Mouse (Mus musculus) limb, embryonic 13.5 days (tissue): ENCODE data around the gene Megf11. TPM values are rescaled to one million over a fixed set of nuclear protein-coding genes. Genes with fewer than 3 reads are reported as not detected.
"Not testable (repeated sequence)": the region's sequence is repeated elsewhere in the genome, so short reads cannot be mapped to it uniquely, and the experiment has no call there.

Experiments
- ATAC-seq: fragments of 200-750 bp; cut with Nextera tagmentation; 2 replicates; pipeline ENCODE4 v1.8.0; 2017; ENCODE audit warnings: low read depth, moderate number of reproducible peaks, moderate TSS enrichment; ENCODE audit not compliant: low FRiP score
- H3K27ac ChIP-seq: fragments of 300-500 bp; sonication (generic); 2 replicates; pipeline ENCODE4 v1.5.1; 2015; ENCODE audit warnings: inconsistent platforms, mild to moderate bottlenecking, moderate library complexity
- H3K27me3 ChIP-seq: fragments of 300-500 bp; sonication (generic); 2 replicates; pipeline ENCODE4 v1.6.1; 2015; ENCODE audit warnings: mild to moderate bottlenecking, inconsistent platforms
- H3K36me3 ChIP-seq: fragments of 300-500 bp; sonication (generic); 2 replicates; pipeline ENCODE4 v1.6.1; 2015; ENCODE audit warnings: inconsistent platforms, mild to moderate bottlenecking, moderate library complexity
- H3K4me1 ChIP-seq: fragments of 300-500 bp; sonication (generic); 2 replicates; pipeline ENCODE4 v1.6.1; 2015; ENCODE audit warnings: inconsistent platforms
- H3K4me2 ChIP-seq: fragments of 300-500 bp; sonication (generic); replicated peaks from 2 replicates; pipeline ENCODE4 v1.6.1; 2015; ENCODE audit warnings: inconsistent platforms, mild to moderate bottlenecking, moderate library complexity
- H3K4me3 ChIP-seq: fragments of 300-500 bp; sonication (generic); 2 replicates; pipeline ENCODE4 v1.5.1; 2015; ENCODE audit warnings: moderate library complexity, mild to moderate bottlenecking, inconsistent platforms
- H3K9ac ChIP-seq: fragments of 300-500 bp; sonication (generic); 2 replicates; pipeline ENCODE4 v1.6.1; 2015; ENCODE audit warnings: mild to moderate bottlenecking, inconsistent platforms
- H3K9me3 ChIP-seq: fragments of 300-500 bp; sonication (generic); 2 replicates; pipeline ENCODE4 v1.6.1; 2016; ENCODE audit warnings: inconsistent platforms
- WGBS: fragments of 180-500 bp; shearing (Covaris S2); methylation state at CpG from one replicate; pipeline ENCODE4 v1.1.7; 2015; 5-methylcytosine and 5-hydroxymethylcytosine counted together
- polyA plus RNA-seq: library from polyadenylated mRNA; unstranded; fragments of >200 nt; fragmentation: Nextera tagmentation; extraction: Ambion mirVana; gene quantifications from 2 replicates; pipeline ENCODE4 v1.2.1, GENCODE M21; 2015

Gene Megf11
- polyA plus RNA-seq, 1 experiment from 2014 or later: 1.2 TPM

- 83% methylated on average over 1 of the region's 1 CpGs for WGBS
- no peaks in the 10 kb centered on the region for H3K9me3 ChIP-seq
- H3K9ac ChIP-seq: no peak overlapping the region
- H3K4me1 ChIP-seq: no peaks in the 10 kb centered on the region
- H3K4me2 ChIP-seq: no peak overlapping the region
- H3K36me3 ChIP-seq: no peaks in the 10 kb centered on the region
- H3K4me3 ChIP-seq: no peak overlapping the region
- no peak for ATAC-seq
- no peak overlapping the region for H3K27ac ChIP-seq
- H3K27me3 ChIP-seq: no peaks in the 10 kb centered on the region
Observed at GRCm38 (mm10) chr9:64651181-64651580, 265.8 kb downstream of the Megf11 start.

GRCm38 (mm10) chr9:64651689-64652088 is 266.3 kb downstream of the Megf11 start:
- Histone ChIP-seq H3K27me3 (no peaks in the 10 kb centered on the region), H3K36me3 (no peaks in the 10 kb centered on the region), H3K27ac (no peak overlapping the region), H3K4me2 (no peak overlapping the region), H3K4me1 (no peaks in the 10 kb centered on the region), H3K4me3 (no peak overlapping the region), H3K9ac (no peak overlapping the region), H3K9me3 (no peaks in the 10 kb centered on the region)
- ATAC-seq: no peak
- 72% methylated on average over 4 of the region's 4 CpGs for WGBS

GRCm38 (mm10) chr9:64652138-64652537 is 266.7 kb downstream of the Megf11 start:
- Histone ChIP-seq H3K4me1 (no peaks in the 10 kb centered on the region), H3K27me3 (no peaks in the 10 kb centered on the region), H3K9ac (no peak overlapping the region), H3K36me3 (no peaks in the 10 kb centered on the region), H3K27ac (no peak overlapping the region), H3K9me3 (no peaks in the 10 kb centered on the region), H3K4me3 (no peak overlapping the region), H3K4me2 (no peak overlapping the region)
- 58% methylated on average over 2 of the region's 2 CpGs for WGBS
- ATAC-seq: no peak

GRCm38 (mm10) chr9:64652841-64653361 is 267.5 kb downstream of the Megf11 start:
- no peak for ATAC-seq
- Histone ChIP-seq H3K9ac (no peak overlapping the region), H3K4me3 (no peak overlapping the region)

GRCm38 (mm10) chr9:64654723-64655122 is 269.3 kb downstream of the Megf11 start:
- H3K4me2 ChIP-seq: no peak overlapping the region
- no peaks in the 10 kb centered on the region for H3K27me3 ChIP-seq
- no peaks in the 10 kb centered on the region for H3K36me3 ChIP-seq
- no peak for ATAC-seq
- 91% methylated on average over 10 of the region's 10 CpGs for WGBS
- H3K9ac ChIP-seq: no peak overlapping the region
- H3K4me1 ChIP-seq: no peaks in the 10 kb centered on the region
- no peaks in the 10 kb centered on the region for H3K9me3 ChIP-seq
- H3K27ac ChIP-seq: no peak overlapping the region
- no peak overlapping the region for H3K4me3 ChIP-seq

More at GRCm38 (mm10) chr9:64652841-64653361, 267.5 kb downstream of the Megf11 start:
- H3K9me3 ChIP-seq: no peaks in the 10 kb centered on the region
- H3K27me3 ChIP-seq: no peaks in the 10 kb centered on the region
- H3K36me3 ChIP-seq: no peaks in the 10 kb centered on the region
- H3K4me1 ChIP-seq: no peaks in the 10 kb centered on the region
- no peak overlapping the region for H3K27ac ChIP-seq
- H3K4me2 ChIP-seq: no peak overlapping the region
- 55% methylated on average over 10 of the region's 10 CpGs for WGBS

- Histone ChIP-seq H3K9me3 (no peaks in the 10 kb centered on the region), H3K36me3 (no peaks in the 10 kb centered on the region), H3K4me3 (no peak overlapping the region), H3K4me1 (no peaks in the 10 kb centered on the region), H3K9ac (no peak overlapping the region), H3K27ac (no peak overlapping the region), H3K27me3 (no peaks in the 10 kb centered on the region), H3K4me2 (no peak overlapping the region)
- no peak for ATAC-seq
- WGBS: 75% methylated on average over 5 of the region's 5 CpGs
Observed at GRCm38 (mm10) chr9:64656613-64657012, 271.2 kb downstream of the Megf11 start.

GRCm38 (mm10) chr9:64660222-64660621 is 274.8 kb downstream of the Megf11 start:
- Histone ChIP-seq H3K9me3 (no peaks in the 10 kb centered on the region), H3K27ac (no peak overlapping the region), H3K36me3 (no peaks in the 10 kb centered on the region), H3K27me3 (no peaks in the 10 kb centered on the region), H3K4me1 (peaks cover 11% of the 10 kb centered on the region; the same call in 1 of the 2 replicates), H3K4me2 (no peak overlapping the region), H3K4me3 (no peak overlapping the region), H3K9ac (no peak overlapping the region)
- ATAC-seq: no peak
- 80% methylated on average over 7 of the region's 7 CpGs for WGBS

GRCm38 (mm10) chr9:64664612-64665011 is 279.2 kb downstream of the Megf11 start:
- H3K4me2 ChIP-seq: no peak overlapping the region
- H3K4me3 ChIP-seq: no peak overlapping the region
- no peak overlapping the region for H3K9ac ChIP-seq
- H3K27ac ChIP-seq: no peak overlapping the region
- H3K27me3 ChIP-seq: no peaks in the 10 kb centered on the region
- H3K36me3 ChIP-seq: no peaks in the 10 kb centered on the region
- WGBS: 0% methylated on average over 1 of the region's 1 CpGs
- H3K9me3 ChIP-seq: no peaks in the 10 kb centered on the region
- no peak for ATAC-seq
- H3K4me1 ChIP-seq: peaks cover 12% of the 10 kb centered on the region; the same call in 1 of the 2 replicates

GRCm38 (mm10) chr9:64666549-64666948 is 281.1 kb downstream of the Megf11 start:
- WGBS: 27% methylated on average over 4 of the region's 4 CpGs
- Histone ChIP-seq H3K4me3 (no peak overlapping the region), H3K27ac (no peak overlapping the region), H3K9me3 (no peaks in the 10 kb centered on the region), H3K4me1 (peaks cover 12% of the 10 kb centered on the region; the same call in 1 of the 2 replicates), H3K9ac (no peak overlapping the region), H3K36me3 (no peaks in the 10 kb centered on the region), H3K4me2 (no peak overlapping the region), H3K27me3 (no peaks in the 10 kb centered on the region)
- ATAC-seq: no peak

GRCm38 (mm10) chr9:64667513-64667912 is 282.1 kb downstream of the Megf11 start:
- WGBS: 9% methylated on average over 5 of the region's 5 CpGs
- Histone ChIP-seq H3K4me2 (no peak overlapping the region), H3K4me3 (no peak overlapping the region), H3K9me3 (no peaks in the 10 kb centered on the region), H3K27ac (no peak overlapping the region), H3K4me1 (peaks cover 12% of the 10 kb centered on the region; the same call in 1 of the 2 replicates), H3K9ac (no peak overlapping the region), H3K36me3 (no peaks in the 10 kb centered on the region), H3K27me3 (no peaks in the 10 kb centered on the region)
- no peak for ATAC-seq

- ATAC-seq: no peak
- 68% methylated on average over 2 of the region's 2 CpGs for WGBS
Observed at GRCm38 (mm10) chr9:64668001-64668400, 282.6 kb downstream of the Megf11 start.

GRCm38 (mm10) chr9:64671341-64672319 is 286.2 kb downstream of the Megf11 start:
- H3K9me3 ChIP-seq, ATAC-seq: not testable (repeated sequence)
- 33% methylated on average over 8 of the region's 11 CpGs for WGBS

More at GRCm38 (mm10) chr9:64668001-64668400, 282.6 kb downstream of the Megf11 start:
- H3K9ac ChIP-seq: no peak overlapping the region
- H3K27me3 ChIP-seq: no peaks in the 10 kb centered on the region
- no peaks in the 10 kb centered on the region for H3K36me3 ChIP-seq
- no peaks in the 10 kb centered on the region for H3K9me3 ChIP-seq
- H3K4me2 ChIP-seq: no peak overlapping the region
- H3K4me1 ChIP-seq: peaks cover 12% of the 10 kb centered on the region; the same call in 1 of the 2 replicates
- no peak overlapping the region for H3K4me3 ChIP-seq
- H3K27ac ChIP-seq: no peak overlapping the region

More at GRCm38 (mm10) chr9:64671341-64672319, 286.2 kb downstream of the Megf11 start:
- not testable (repeated sequence) for H3K4me1 ChIP-seq, H3K27me3 ChIP-seq, H3K4me3 ChIP-seq, H3K4me2 ChIP-seq, H3K27ac ChIP-seq, H3K9ac ChIP-seq, H3K36me3 ChIP-seq
